Comparison of ENCODE assay signal across 10 mouse cellular contexts in genomic region chr4:57462378-57462777, GRCm38 (mm10). TPM values are rescaled to one million over a fixed set of nuclear protein-coding genes. Genes with fewer than 3 reads are reported as not detected.
DNase-seq lines count a peak whose midpoint lies in the region; ATAC-seq lines count a peak whose summit lies in the region.
"Had no signal": no experiment of that assay in that cellular context is flagged by ENCODE, and none has a peak within 500 bp of the region (broad histone marks: within the 10 kb centered on the region; RNA-seq: fewer than 3 reads in every experiment).

No protein-coding gene starts in this region.

- no peaks in the 10 kb centered on the region for H3K27me3 ChIP-seq in hindbrain, embryonic 10.5 days (ENCODE audit: insufficient read depth, poor library complexity, severe bottlenecking)
- no peaks in the 10 kb centered on the region for H3K27me3 ChIP-seq in hindbrain, embryonic 13.5 days
- H3K27me3 ChIP-seq: heart, embryonic 13.5 days had no signal

- H3K36me3 ChIP-seq in hindbrain, embryonic 10.5 days, result no peaks in the 10 kb centered on the region
- H3K36me3 ChIP-seq in hindbrain, embryonic 13.5 days, result no peaks in the 10 kb centered on the region
- H3K36me3 ChIP-seq: heart, embryonic 13.5 days had no signal

- H3K27ac ChIP-seq in hindbrain, embryonic 10.5 days, result no peak overlapping the region
- H3K27ac ChIP-seq in hindbrain, embryonic 13.5 days, result no peak overlapping the region
- H3K27ac ChIP-seq: heart, embryonic 13.5 days had no signal

- peak; percentile 33 for DNase-seq in hindbrain, embryonic 10.5 days (ENCODE audit: low spot score)
- DNase-seq in urinary bladder, postnatal 25 days (ENCODE audit: low spot score), result peak; percentile 6
- no peak for DNase-seq in urinary bladder, adult 2 months (ENCODE audit: low spot score)
- DNase-seq in heart, postnatal 14 days, result peak; percentile 20 to 58
- DNase-seq in thymus, postnatal 4 days, result peak; percentile 59
- DNase-seq in layer of hippocampus, postnatal 14 days (ENCODE audit: low spot score in 2 of 2), result no peak
- no peak for DNase-seq in cerebellum, adult 11 months

- no peak overlapping the region for H3K4me2 ChIP-seq in hindbrain, embryonic 13.5 days
- H3K4me2 ChIP-seq: heart, embryonic 13.5 days had no signal

- no peak overlapping the region for H3K4me3 ChIP-seq in hindbrain, embryonic 10.5 days
- no peak overlapping the region for H3K4me3 ChIP-seq in hindbrain, embryonic 13.5 days
- H3K4me3 ChIP-seq: heart, embryonic 13.5 days had no signal

- WGBS in hindbrain, embryonic 10.5 days, result 56% methylated on average over 3 of the region's 3 CpGs
- WGBS in hindbrain, embryonic 13.5 days, result 58% methylated on average over 3 of the region's 3 CpGs

- no peak for ATAC-seq in hindbrain, embryonic 13.5 days (ENCODE audit: low FRiP score)

- no peaks in the 10 kb centered on the region for H3K9me3 ChIP-seq in hindbrain, embryonic 10.5 days
- no peaks in the 10 kb centered on the region for H3K9me3 ChIP-seq in hindbrain, embryonic 13.5 days
- H3K9me3 ChIP-seq: heart, embryonic 13.5 days had no signal

- intact Hi-C loops in heart, postnatal 14 days (cut with DNase I), result no loop called here

- no peak overlapping the region for H3K9ac ChIP-seq in hindbrain, embryonic 13.5 days
- H3K9ac ChIP-seq: heart, embryonic 13.5 days had no signal

- H3K4me1 ChIP-seq in hindbrain, embryonic 10.5 days (replicated peaks), result no peaks in the 10 kb centered on the region
- H3K4me1 ChIP-seq in hindbrain, embryonic 13.5 days (replicated peaks), result no peaks in the 10 kb centered on the region

RNA-seq across cellular contexts. Expression of gene Palm2, which starts 28.3 kb away (rescaled TPM):
- polyA plus RNA-seq in hindbrain, embryonic 10.5 days (2016; fragmentation: Nextera tagmentation; extraction: Ambion mirVana), result 2.3 and 2.4 TPM in 2 replicates
- polyA plus RNA-seq in hindbrain, embryonic 13.5 days (2015; fragmentation: Nextera tagmentation; extraction: Ambion mirVana), result 7.7 and 8.4 TPM in 2 replicates
- 0.99 and 2.4 TPM in 2 replicates for polyA plus RNA-seq in urinary bladder, adult 2 months (2012; rRNA removed)
- 10 to 100 TPM; 13.9 to 18.2 TPM for total RNA-seq in heart, postnatal 14 days (2021)
- total RNA-seq in layer of hippocampus, postnatal 14 days (2021), result 10 to 100 TPM; 48.6 to 57.0 TPM
- polyA plus RNA-seq: spleen, adult 2 months had no signal

Comparison
In these comparisons a context has a peak if more than half of its experiments do, and no peak if none do; other contexts are left out.
1. DNase-seq: peak in hindbrain, embryonic 10.5 days (single experiment), urinary bladder, postnatal 25 days (single experiment), heart, postnatal 14 days (2 of 2) and thymus, postnatal 4 days (single experiment); none in urinary bladder, adult 2 months (single experiment), layer of hippocampus, postnatal 14 days (0 of 2) and cerebellum, adult 11 months (single experiment).